Mouse (Mus musculus) kidney, embryonic 15.5 days (tissue): Measurements from ENCODE around the gene Scn1a. TPM values are rescaled to one million over a fixed set of nuclear protein-coding genes. Genes with fewer than 3 reads are reported as not detected.
A peak's percentile ranks its signal among the peaks of the same experiment; 100 is the strongest.

Source experiments
- ATAC-seq: fragments of 200-750 bp; cut with Nextera tagmentation; replicated peaks from 2 replicates; pipeline ENCODE4 v1.8.0; 2017; ENCODE audit warnings: moderate TSS enrichment; ENCODE audit not compliant: low FRiP score
- H3K27ac ChIP-seq: fragments of 300-500 bp; sonication (generic); 2 replicates; pipeline ENCODE4 v1.5.1; 2015; ENCODE audit warnings: mild to moderate bottlenecking, inconsistent platforms
- H3K27me3 ChIP-seq: fragments of 300-500 bp; sonication (generic); 2 replicates; pipeline ENCODE4 v1.6.1; 2015; ENCODE audit warnings: inconsistent platforms
- H3K36me3 ChIP-seq: fragments of 300-500 bp; sonication (generic); 2 replicates; pipeline ENCODE4 v1.6.1; 2015; ENCODE audit warnings: inconsistent platforms
- H3K4me1 ChIP-seq: fragments of 300-500 bp; sonication (generic); 2 replicates; pipeline ENCODE4 v1.6.1; 2015; ENCODE audit warnings: inconsistent platforms
- H3K4me2 ChIP-seq: fragments of 300-500 bp; sonication (generic); 2 replicates; pipeline ENCODE4 v1.6.1; 2015; ENCODE audit warnings: moderate library complexity, mild to moderate bottlenecking, inconsistent platforms
- H3K4me3 ChIP-seq: fragments of 300-500 bp; sonication (generic); replicated peaks from 2 replicates; pipeline ENCODE4 v1.5.1; 2015; ENCODE audit warnings: mild to moderate bottlenecking, inconsistent platforms
- H3K9ac ChIP-seq: fragments of 300-500 bp; sonication (generic); 2 replicates; pipeline ENCODE4 v1.6.1; 2015; ENCODE audit warnings: mild to moderate bottlenecking, inconsistent platforms
- H3K9me3 ChIP-seq: fragments of 300-500 bp; sonication (generic); replicated peaks from 2 replicates; pipeline ENCODE4 v1.6.1; 2016; ENCODE audit warnings: inconsistent platforms
- WGBS: fragments of 180-500 bp; shearing (Covaris S2); methylation state at CpG from one replicate; pipeline ENCODE4 v1.1.7; 2015; ENCODE audit warnings: mixed read lengths; 5-methylcytosine and 5-hydroxymethylcytosine counted together
- polyA plus RNA-seq: library from polyadenylated mRNA; unstranded; fragments of >200 nt; fragmentation: Nextera tagmentation; extraction: Ambion mirVana; gene quantifications from 2 replicates; pipeline ENCODE4 v1.2.1, GENCODE M21; 2015

Gene Scn1a
- polyA plus RNA-seq, 1 experiment from 2014 or later, result 1.3 TPM

DNA sequence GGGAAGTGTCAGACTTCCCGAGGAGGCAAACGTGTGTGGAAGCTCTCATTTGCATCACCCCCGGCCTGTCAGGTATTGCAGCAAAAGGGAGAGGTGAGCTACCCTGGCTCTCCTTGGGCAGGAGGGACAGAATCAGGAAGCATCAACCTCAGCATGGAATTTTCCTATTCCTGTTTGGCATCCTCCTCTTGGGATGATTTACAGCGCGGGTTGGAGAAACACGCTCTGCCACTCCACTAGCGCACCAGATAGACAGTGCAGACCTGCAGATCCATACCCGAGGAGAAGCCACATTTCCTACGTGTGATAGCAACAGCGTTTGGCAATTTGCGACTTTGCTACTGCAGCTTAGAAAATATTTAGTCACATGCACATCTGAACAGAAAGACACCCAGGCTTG, 32.2 kb downstream of the Scn1a start:
- Histone ChIP-seq H3K9me3 (no peaks in the 10 kb centered on the region), H3K9ac (no peak overlapping the region), H3K27me3 (peaks cover 15% of the 10 kb centered on the region; the same call in 1 of the 2 replicates), H3K4me3 (peak overlapping the region; percentile 51), H3K4me2 (peak overlapping the region; percentile 88), H3K36me3 (no peaks in the 10 kb centered on the region), H3K27ac (no peak overlapping the region), H3K4me1 (peaks cover 11% of the 10 kb centered on the region)
- ATAC-seq, result no peak
- WGBS, result 8% methylated on average over 11 of the region's 11 CpGs

DNA sequence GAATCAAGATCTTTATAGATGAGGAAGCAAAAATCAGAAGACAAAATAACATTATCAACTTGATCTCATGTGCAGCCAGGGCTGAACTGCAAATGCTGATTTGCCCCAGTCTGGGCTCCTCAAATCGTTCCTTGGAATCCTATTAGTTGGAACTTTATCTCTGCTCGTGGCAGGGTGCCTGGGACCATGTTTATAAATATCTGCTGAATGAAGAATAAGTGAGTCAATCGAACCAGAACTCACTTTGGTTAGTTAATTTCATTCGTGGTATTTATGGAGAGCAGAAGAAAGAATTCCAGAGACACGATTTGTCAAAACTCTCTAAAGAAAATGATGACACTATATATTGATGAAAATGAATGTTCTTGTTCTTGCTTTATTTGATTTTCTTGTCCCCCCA, 48.1 kb downstream of the Scn1a start:
- Histone ChIP-seq H3K9me3 (no peaks in the 10 kb centered on the region), H3K27me3 (no peaks in the 10 kb centered on the region), H3K36me3 (no peaks in the 10 kb centered on the region), H3K4me3 (no peak overlapping the region), H3K4me1 (no peaks in the 10 kb centered on the region), H3K4me2 (no peak overlapping the region), H3K27ac (no peak overlapping the region), H3K9ac (no peak overlapping the region)
- WGBS, result 79% methylated on average over 5 of the region's 5 CpGs
- ATAC-seq, result no peak

DNA sequence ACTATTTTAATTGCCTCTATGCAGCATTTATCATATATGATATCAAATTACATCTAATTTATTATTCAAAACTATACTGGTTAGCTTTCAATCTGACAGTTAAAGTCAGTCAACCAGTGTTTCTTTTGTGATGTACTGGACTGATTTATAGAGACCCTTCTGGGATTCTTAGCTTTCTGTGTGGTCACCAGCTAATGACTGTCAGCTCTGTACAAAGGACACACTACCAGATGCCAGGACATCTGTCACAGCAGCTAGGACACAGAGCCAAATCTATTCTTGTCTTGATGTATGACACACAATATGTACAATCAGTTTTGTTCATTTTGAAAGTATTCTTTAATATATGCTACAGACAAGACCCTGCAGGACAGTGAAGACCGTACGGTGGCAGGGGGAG, 72.7 kb downstream of the Scn1a start:
- 91% methylated on average over 2 of the region's 2 CpGs for WGBS

DNA sequence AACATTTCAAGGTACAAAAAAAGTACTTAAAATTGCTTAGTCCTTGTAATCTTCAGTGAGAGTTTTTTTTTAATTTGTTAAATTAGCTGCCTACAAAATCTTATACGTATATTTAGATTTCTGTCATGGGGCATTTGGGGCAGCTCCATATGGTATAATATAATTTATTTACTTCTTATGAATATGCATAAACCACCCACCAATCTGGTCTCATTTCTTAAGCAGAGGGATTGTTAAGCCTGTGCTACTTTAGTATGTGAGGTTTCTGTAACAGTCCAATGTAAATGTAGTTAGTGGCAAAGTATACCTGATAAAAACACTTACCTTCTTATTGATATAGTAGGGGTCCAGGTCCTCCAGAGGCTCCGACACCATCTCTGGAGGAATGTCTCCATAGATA, 90.0 kb downstream of the Scn1a start:
- H3K4me1 ChIP-seq, result no peaks in the 10 kb centered on the region
- no peaks in the 10 kb centered on the region for H3K36me3 ChIP-seq
- 88% methylated on average over 2 of the region's 2 CpGs for whole genome bisulfite sequencing
- H3K4me2 ChIP-seq, result no peak overlapping the region
- no peaks in the 10 kb centered on the region for H3K9me3 ChIP-seq
- ATAC-seq, result no peak
- no peak overlapping the region for H3K4me3 ChIP-seq
- H3K9ac ChIP-seq, result no peak overlapping the region
- H3K27ac ChIP-seq, result no peak overlapping the region
- no peaks in the 10 kb centered on the region for H3K27me3 ChIP-seq

More for the DNA sequence above, 72.7 kb downstream of the Scn1a start:
- no peak overlapping the region for H3K9ac ChIP-seq
- ATAC-seq, result no peak
- H3K4me1 ChIP-seq, result no peaks in the 10 kb centered on the region
- no peaks in the 10 kb centered on the region for H3K9me3 ChIP-seq
- no peaks in the 10 kb centered on the region for H3K36me3 ChIP-seq
- H3K4me2 ChIP-seq, result no peak overlapping the region
- H3K27ac ChIP-seq, result no peak overlapping the region
- H3K27me3 ChIP-seq, result no peaks in the 10 kb centered on the region
- no peak overlapping the region for H3K4me3 ChIP-seq

DNA sequence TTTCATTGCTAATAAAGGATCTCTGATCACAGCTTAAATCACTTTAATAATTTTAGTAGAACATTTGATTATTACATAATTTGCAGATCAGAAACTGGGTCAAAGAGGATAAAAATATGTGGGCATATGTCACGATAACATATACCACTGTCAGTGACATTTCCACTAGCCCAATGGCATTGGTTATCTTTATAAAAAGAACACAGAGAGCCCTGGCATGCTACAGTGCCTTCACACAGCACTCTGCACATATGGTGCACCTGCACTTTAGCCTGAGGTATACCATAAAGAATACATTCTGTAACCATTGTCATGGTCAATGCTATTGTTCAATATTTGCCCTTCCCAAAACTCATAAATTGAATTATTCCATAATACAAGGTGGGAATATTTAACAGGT, 94.0 kb downstream of the Scn1a start:
- Histone ChIP-seq H3K27me3 (no peaks in the 10 kb centered on the region), H3K36me3 (no peaks in the 10 kb centered on the region), H3K4me1 (no peaks in the 10 kb centered on the region), H3K9me3 (no peaks in the 10 kb centered on the region), H3K4me2 (no peak overlapping the region), H3K27ac (no peak overlapping the region), H3K9ac (no peak overlapping the region), H3K4me3 (no peak overlapping the region)
- WGBS, result 91% methylated on average over 1 of the region's 1 CpGs
- ATAC-seq, result no peak

DNA sequence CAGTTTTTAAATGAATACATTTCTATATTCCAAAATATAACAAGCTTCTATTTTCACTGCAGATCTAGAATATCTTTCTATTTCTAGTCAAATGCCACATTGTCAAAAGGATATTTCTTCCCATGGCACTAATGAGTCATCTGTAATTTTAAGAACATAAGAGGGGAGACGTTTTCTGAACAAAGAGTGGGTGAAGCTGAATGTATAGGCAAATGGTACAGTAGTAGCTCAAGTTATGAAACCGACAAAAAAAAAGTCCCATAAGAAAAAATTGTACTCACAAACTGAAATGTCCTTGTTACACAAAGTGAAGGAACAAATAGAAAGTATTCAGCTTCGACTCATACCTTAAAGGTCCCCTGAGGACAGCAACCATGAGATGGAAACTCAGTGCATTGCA, 94.5 kb downstream of the Scn1a start:
- Histone ChIP-seq H3K4me2 (no peak overlapping the region), H3K9me3 (no peaks in the 10 kb centered on the region), H3K27ac (no peak overlapping the region), H3K4me3 (no peak overlapping the region), H3K4me1 (no peaks in the 10 kb centered on the region), H3K9ac (no peak overlapping the region), H3K27me3 (no peaks in the 10 kb centered on the region), H3K36me3 (no peaks in the 10 kb centered on the region)
- 83% methylated on average over 3 of the region's 3 CpGs for WGBS
- no peak for ATAC-seq

DNA sequence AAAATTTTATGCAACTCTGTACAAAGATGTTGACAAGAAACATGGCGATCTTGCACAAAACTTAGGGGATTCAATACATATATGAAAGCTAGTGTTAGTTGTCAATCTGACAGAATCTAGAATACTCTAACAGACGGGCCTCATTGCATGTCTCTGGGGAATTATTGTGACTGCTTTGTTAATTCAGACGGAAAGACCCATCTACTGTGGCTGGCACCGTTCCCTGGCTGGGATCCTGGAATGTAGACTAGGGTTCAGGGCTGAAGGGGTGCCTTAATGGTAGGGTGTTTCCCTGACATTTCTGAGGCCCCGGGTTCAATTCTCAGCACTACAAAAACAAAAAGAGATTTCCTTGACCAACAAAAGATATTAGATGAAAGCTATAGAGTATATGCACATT, 103.2 kb downstream of the Scn1a start:
- Histone ChIP-seq H3K27me3 (no peaks in the 10 kb centered on the region), H3K9ac (no peak overlapping the region)
- 73% methylated on average over 5 of the region's 5 CpGs for WGBS

DNA sequence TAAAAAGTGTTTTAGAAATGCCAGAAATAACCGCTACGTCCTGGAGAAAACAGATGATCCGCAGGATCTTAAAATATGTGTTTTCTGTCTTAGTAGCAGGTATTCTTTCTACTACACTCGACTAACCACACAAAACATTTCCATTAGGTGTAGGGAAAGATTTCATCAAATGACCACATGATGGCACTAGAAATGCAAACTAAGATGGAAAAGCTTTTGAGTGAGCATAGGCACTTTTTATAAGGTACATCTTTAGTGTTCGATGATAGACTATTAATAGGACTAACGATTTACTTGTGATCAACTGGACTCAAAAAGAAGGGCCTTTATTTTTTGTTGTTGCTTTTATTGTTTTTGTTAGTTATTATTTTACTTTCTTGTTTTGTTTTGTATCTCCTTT, 104.2 kb downstream of the Scn1a start:
- Histone ChIP-seq H3K4me1 (no peaks in the 10 kb centered on the region), H3K9me3 (no peaks in the 10 kb centered on the region), H3K9ac (no peak overlapping the region), H3K27me3 (no peaks in the 10 kb centered on the region), H3K4me2 (no peak overlapping the region), H3K4me3 (no peak overlapping the region), H3K36me3 (no peaks in the 10 kb centered on the region), H3K27ac (no peak overlapping the region)
- no peak for ATAC-seq
- 76% methylated on average over 6 of the region's 6 CpGs for WGBS

More for the DNA sequence above, 103.2 kb downstream of the Scn1a start:
- Histone ChIP-seq H3K4me2 (no peak overlapping the region), H3K4me3 (no peak overlapping the region), H3K9me3 (no peaks in the 10 kb centered on the region), H3K4me1 (no peaks in the 10 kb centered on the region), H3K27ac (no peak overlapping the region), H3K36me3 (no peaks in the 10 kb centered on the region)
- ATAC-seq, result no peak

DNA sequence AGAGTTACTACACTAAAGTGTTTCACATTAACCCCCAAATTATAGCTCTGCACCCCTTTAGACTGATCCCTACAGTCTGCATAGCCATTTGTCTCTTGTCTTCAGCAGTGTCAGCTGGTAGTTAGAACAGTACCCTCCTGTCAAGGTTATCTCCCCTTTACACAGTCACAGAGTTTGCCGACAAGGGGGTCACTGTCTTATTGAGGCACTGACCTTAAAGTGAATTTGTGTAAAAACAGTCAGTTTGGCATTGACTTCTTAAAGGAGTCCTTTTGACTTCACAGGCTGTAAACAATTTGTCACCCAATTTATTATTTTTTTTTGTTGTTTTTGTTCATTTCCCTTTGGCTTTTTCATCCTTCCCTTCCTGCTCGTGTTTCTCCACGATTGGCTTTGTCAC, 168.1 kb downstream of the Scn1a start:
- Histone ChIP-seq H3K36me3 (no peaks in the 10 kb centered on the region), H3K9me3 (no peaks in the 10 kb centered on the region), H3K4me1 (no peaks in the 10 kb centered on the region), H3K27ac (no peak overlapping the region), H3K27me3 (no peaks in the 10 kb centered on the region), H3K4me3 (no peak overlapping the region), H3K9ac (no peak overlapping the region), H3K4me2 (no peak overlapping the region)
- ATAC-seq, result no peak
- 39% methylated on average over 3 of the region's 3 CpGs for WGBS

DNA sequence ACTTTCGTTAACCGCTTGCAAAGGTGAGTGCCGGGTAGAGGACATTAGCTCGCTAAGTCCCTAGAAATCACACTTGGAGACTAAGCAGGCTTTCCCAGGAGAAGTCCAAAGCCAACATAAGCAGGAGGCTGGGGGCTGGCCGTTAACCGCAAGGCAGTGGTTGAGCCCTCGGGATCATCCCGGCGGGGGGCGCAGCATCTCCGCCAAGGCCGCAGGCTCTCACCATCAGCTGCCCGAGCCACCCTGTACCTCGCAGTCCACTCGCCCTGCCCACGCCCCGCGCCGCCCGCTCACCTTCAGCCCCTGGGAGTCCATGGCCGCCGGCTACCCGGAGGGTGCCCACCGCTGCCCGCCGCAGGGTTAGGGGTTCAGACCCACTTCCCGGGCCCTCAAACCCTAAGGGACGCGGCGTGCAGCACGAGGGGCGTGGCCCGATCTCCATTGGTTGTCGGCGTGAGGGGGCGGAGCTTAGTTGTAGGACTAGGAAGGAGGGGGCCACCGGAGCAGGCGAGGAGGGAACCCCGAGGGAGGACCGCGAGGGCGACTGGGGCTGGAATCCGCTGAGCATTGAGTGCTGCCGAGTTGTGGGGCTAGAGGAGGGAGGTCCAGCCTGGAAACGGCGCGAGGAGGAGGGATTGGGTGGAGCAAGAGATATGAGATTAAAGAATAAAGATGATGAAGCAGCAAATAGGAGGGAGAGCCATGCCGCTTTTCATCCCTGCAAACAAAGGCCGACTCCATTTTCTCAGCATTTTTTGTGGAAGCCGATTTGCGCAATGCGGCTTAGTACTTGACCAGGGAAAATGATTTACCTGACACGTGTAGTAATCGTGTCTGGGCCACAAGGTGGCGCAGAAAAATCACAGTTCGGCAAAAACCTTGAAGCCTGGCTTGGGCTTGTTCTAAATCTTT, 184.2 kb downstream of the Scn1a start, which contains the start of gene Ttc21b:
TSS of gene Ttc21b (minus strand) at position 398 of the 912 bp plus-strand sequence.
- H3K4me3 ChIP-seq, result peak within 1 kb of the TSS; percentile 75
- H3K4me1 ChIP-seq, result peaks cover 11% of the 10 kb centered on the region
- H3K27me3 ChIP-seq, result no peaks in the 10 kb centered on the region
- H3K36me3 ChIP-seq, result peaks cover 8% of the 10 kb centered on the region
- peak within 1 kb of the TSS; percentile 69 for H3K4me2 ChIP-seq
- ATAC-seq, result peak; percentile 100
- H3K27ac ChIP-seq, result peak within 1 kb of the TSS; percentile 84
- H3K9me3 ChIP-seq, result no peaks in the 10 kb centered on the region
- H3K9ac ChIP-seq, result peak within 1 kb of the TSS; percentile 59
- under 1% methylated on average over 56 of the region's 56 CpGs for WGBS

DNA sequence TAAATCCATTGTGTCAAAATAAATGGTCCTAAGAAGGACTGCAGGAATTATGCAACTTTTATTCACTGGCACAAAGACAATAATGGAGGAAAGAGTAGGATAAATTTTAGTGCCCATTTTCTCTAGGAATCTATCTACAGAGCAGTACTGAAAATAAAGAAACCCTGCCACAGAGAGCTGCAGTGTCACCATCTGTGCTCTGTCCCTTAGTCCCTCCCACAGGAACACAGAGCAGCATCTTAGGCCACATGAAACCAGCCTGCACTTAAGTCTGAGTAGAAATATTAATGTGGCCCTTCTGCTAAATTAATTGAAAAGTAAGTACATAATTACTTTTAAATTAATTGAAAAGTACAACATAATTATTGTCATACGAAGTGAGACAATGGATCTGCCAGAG, 196.6 kb downstream of the Scn1a start:
- Histone ChIP-seq H3K4me2 (no peak overlapping the region), H3K4me1 (no peaks in the 10 kb centered on the region), H3K9ac (no peak overlapping the region), H3K27ac (no peak overlapping the region), H3K36me3 (peaks cover 35% of the 10 kb centered on the region), H3K9me3 (no peaks in the 10 kb centered on the region), H3K4me3 (no peak overlapping the region), H3K27me3 (no peaks in the 10 kb centered on the region)
- no peak for ATAC-seq
- WGBS, result 86% methylated on average over 1 of the region's 1 CpGs

DNA sequence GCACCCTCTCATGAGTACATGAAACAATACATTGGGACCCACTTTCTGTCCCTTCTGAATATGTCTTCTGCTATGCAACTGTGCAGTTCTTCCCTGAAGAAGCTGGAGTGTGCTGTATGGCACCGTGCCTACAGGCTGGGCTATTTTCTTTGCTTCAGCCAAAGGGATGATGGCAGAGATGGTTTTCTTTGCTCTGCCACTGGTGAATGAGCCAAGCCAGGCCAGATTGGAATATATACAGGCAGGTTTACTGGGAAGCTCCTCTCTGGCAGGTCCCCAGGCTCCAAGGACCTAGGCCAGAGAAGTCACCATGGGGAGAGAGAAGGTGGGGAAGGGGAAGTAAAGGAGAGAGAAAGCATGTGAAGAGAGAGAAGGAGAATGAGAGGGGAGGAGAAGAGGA, 200.3 kb downstream of the Scn1a start:
- no peaks in the 10 kb centered on the region for H3K4me1 ChIP-seq
- 87% methylated on average over 1 of the region's 1 CpGs for WGBS
- H3K36me3 ChIP-seq, result peaks cover 30% of the 10 kb centered on the region
- no peak overlapping the region for H3K4me2 ChIP-seq
- no peaks in the 10 kb centered on the region for H3K27me3 ChIP-seq
- H3K4me3 ChIP-seq, result no peak overlapping the region
- ATAC-seq, result no peak
- H3K9ac ChIP-seq, result no peak overlapping the region
- H3K27ac ChIP-seq, result no peak overlapping the region
- H3K9me3 ChIP-seq, result no peaks in the 10 kb centered on the region

DNA sequence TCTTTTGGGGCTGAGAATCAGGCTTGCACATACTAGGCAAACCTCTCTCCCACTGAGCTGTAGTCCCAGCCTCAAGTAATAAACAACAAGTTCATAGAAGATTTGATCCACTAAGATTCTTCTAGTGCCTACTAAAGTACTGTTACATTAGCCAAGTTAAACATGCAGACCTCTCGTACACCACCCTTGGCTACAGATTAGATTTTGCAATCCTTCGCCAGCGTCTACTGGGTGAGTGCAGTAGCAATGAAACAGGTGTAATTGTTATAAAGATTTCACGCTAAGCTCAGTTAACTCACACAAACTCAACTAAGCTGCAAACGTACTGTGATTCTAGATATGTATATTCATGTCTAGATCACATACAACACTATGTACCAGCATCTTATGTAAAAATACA, 201.8 kb downstream of the Scn1a start:
- no peak overlapping the region for H3K4me3 ChIP-seq
- no peak overlapping the region for H3K4me2 ChIP-seq
- no peaks in the 10 kb centered on the region for H3K27me3 ChIP-seq
- peaks cover 32% of the 10 kb centered on the region for H3K36me3 ChIP-seq
- no peak for ATAC-seq
- H3K9me3 ChIP-seq, result no peaks in the 10 kb centered on the region
- WGBS, result 91% methylated on average over 5 of the region's 5 CpGs
- H3K9ac ChIP-seq, result no peak overlapping the region
- no peak overlapping the region for H3K27ac ChIP-seq
- H3K4me1 ChIP-seq, result no peaks in the 10 kb centered on the region
